Mouse (Mus musculus): Measurements from ENCODE around the gene Csnka2ip.

Csnka2ip gene

DNA sequence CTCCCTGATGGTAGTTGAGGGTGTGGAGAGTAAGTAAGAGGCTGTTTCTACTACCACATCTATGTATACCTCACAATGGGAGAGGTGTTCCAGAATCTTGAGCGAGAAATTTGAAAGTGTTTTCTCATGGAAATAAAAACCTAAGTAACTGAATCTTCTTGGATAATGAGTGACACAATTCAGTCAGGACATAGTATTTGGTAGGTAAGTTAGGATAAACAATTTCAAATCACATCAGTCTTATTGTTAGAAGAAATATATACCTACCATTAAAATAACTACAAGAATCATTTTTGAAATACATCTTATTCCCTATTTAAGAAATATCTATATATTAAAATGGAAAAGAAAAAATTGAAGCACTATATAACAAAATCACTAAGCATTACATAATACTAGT, at the start of gene Csnka2ip:
Csnka2ip (minus strand) TSS at position 101 of the 400 bp plus-strand sequence.
- no peak for DNase-seq (ENCODE audit: low read depth, low spot score)

GRCm38 (mm10) chr16:64649594-64650290, 47.5 kb upstream of the Csnka2ip start:
- no peak for DNase-seq (ENCODE audit: low read depth, low spot score)

GRCm38 (mm10) chr16:64647771-64648170, 45.6 kb upstream of the Csnka2ip start:
- no peak for DNase-seq (ENCODE audit: low read depth, low spot score)

DNA sequence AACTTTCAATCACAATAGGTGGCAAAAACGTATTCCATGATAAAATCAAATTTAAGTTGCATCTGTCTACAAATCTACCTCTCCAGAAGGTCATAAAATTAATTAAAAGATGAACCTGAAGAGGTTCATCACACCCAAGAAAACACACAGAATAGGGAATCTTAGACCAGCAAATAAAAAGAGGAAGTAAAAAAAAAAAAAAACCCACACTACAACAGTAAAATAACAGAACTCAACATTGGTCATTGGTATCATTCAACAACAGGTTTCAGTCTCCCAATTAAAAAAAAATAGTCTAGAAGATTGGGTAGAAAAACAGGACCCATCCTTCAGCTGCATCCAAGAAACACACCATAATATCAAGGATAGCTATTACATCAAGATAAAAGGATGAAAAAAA, 32.9 kb upstream of the Csnka2ip start:
- no peak for DNase-seq (ENCODE audit: low read depth, low spot score)

- no peak for DNase-seq (ENCODE audit: low read depth, low spot score)
Observed at GRCm38 (mm10) chr16:64620116-64620515, 17.9 kb upstream of the Csnka2ip start.

- no peak for DNase-seq (ENCODE audit: low read depth, low spot score)
Observed at GRCm38 (mm10) chr16:64614648-64615047, 12.4 kb upstream of the Csnka2ip start.

GRCm38 (mm10) chr16:64607793-64608192, 5.6 kb upstream of the Csnka2ip start:
- DNase-seq (ENCODE audit: low read depth, low spot score), result no peak

DNA sequence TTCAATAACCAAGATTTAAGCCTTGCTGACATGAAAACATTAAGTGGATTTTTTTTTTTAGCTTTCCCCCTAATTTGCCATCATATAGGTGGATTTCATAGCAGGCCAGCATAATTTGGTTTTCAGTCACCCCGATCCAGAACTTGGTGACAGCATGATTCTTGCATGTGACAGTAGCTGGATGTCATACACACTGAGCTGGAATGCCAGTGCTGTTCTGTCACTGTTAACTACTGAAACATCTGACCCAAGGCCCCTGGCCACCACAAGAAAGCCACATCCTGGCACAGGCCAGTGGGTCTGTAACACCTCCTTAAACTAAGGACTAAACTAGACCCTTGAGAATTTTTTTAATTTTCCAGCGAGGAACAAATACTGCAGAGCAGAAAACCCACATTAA, 15.4 kb downstream of the Csnka2ip start:
- DNase-seq (ENCODE audit: low read depth, low spot score), result no peak

DNA sequence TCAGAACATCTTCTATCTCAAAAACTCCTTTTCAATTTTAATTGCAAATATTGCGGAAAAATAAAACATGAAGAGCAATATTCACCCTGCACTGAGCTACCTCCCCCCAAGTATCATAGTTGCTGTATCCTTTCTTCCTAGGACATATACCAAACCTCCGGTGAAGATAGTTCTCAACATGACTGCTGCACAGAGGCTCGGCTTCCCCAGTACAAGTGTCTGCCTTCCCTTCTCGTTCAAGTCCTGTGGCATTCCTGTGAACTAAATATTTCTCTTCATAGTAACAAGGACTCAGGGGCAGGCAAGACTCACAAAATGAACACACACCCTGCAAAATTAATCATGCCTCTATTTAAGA, 16.0 kb downstream of the Csnka2ip start:
- DNase-seq (ENCODE audit: low read depth, low spot score), result no peak

GRCm38 (mm10) chr16:64585599-64586261, 16.5 kb downstream of the Csnka2ip start:
- no peak for DNase-seq (ENCODE audit: low read depth, low spot score)

- no peak for DNase-seq (ENCODE audit: low read depth, low spot score)
Observed at GRCm38 (mm10) chr16:64584591-64584990, 17.6 kb downstream of the Csnka2ip start.

DNA sequence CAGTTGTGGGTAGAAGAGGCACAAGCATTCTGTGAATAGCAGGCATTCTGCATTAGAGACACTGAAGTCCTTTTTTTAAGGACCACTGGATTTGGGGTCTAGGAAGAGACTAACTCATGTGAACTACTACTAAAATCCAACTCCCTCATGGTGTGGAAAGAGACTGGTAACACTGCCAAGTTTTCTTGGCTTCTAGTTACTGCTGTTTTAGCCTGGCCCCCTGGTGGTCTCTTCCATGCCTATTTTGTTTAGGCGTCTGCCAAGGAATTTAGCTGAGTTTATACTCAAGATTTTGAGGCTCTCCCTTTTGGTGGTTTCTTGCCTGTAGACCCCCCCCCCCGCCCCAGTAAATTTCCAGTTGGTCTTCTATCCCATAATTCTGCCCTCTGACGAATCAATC, 18.8 kb downstream of the Csnka2ip start:
- no peak for DNase-seq (ENCODE audit: low read depth, low spot score)

DNA sequence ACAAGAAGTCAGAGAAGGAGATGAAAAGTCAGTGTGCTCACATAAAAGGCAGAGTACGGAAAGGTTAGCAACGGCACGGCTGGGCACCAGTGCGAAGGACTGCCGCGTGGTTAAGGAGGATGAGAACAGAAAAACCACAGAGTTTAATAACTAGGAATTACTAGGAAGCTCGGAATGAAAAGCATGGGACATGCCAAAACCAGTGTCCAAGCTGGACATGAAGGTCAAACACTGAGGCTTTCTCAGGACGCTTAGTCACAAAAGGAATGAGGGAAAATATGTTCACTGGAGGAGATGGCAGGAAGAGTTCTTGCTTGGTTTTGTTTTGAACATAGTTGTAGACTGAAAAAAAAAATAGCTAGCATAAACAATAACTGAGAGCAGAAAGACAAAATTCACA, 32.7 kb downstream of the Csnka2ip start:
- DNase-seq (ENCODE audit: low read depth, low spot score), result no peak

GRCm38 (mm10) chr16:64563081-64563480, 39.1 kb downstream of the Csnka2ip start:
- DNase-seq (ENCODE audit: low read depth, low spot score), result no peak

DNA sequence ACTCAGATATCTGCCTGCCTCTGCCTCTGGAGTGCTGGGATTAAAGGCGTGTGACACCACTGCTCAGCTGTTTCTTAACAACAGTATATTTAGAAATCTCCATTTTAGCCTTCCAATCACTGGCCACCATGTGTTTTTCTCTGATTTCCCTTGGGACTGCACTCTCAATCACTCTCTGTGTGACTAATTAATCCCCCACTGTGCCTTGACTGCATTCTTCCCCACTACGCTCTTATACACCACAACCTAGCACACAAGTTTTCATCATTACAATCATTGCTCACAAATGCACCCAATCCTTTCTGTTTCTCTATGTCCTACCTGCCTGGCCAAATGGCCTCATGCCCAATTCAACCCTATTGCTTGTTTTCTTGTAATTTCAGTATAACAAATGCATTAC, 43.7 kb downstream of the Csnka2ip start:
- no peak for DNase-seq (ENCODE audit: low read depth, low spot score)

DNA sequence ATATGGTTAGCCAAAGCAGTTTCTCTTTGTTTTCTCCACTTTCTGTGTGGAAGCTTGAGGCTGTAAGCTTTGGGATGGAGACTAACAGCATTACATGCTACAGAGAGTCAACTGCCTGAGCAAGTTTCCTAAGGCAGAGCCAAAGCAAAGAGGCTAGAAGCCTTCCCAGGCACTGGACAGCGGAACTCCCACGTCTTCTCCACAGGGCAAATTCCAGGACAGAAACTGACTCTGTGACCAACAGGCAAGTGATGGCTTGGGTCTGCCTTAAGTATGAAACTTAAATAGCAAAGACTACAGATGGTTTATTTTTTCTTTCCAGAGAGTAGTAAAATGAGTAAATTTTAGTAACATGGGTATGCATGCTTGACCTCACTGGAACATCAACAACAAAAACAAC, 75.3 kb downstream of the Csnka2ip start:
- no peak for DNase-seq (ENCODE audit: low read depth, low spot score)

DNA sequence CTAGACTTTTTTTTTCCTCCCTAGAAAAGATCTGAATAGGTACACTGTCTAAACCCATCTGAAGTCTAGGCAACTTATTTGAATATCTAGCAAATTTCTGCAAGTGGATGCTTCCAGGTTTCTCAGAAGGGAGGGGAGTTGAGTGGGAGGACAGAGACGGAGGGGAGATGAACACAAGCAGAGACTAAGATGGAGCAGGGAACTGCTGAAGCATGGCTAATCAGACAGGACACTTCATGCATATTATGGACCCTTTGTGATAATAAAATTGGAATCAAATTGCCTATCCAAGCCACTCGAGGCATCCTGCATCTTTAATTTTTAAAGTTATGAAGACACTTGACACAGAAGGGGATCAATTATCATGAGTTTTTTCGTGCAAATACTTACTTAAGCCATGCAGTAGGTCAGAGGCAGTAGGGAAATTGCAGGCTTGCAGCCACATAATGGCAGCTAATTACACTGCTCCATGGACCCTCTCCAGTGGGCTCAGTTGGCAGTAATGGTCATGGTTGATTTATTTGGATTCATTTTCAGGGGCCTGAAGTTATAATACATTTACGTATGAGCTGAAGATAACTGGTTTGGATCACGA, 78.1 kb downstream of the Csnka2ip start:
- no peak for DNase-seq (ENCODE audit: low read depth, low spot score)

- no peak for DNase-seq (ENCODE audit: low read depth, low spot score)
Observed at GRCm38 (mm10) chr16:64513423-64513822, 88.8 kb downstream of the Csnka2ip start.
